Mouse (Mus musculus) left cerebral cortex, postnatal 25 days (tissue): ENCODE results near the gene Ntn1. TPM values are rescaled to one million over a fixed set of nuclear protein-coding genes. Genes with fewer than 3 reads are reported as not detected.

ENCODE experiments used
- DNase-seq, 2 experiments: peaks; one replicate each; pipeline ENCODE4 v3.0.0; 2022; ENCODE audit warnings: low spot score in 2 of 2, mixed read lengths in 1 of 2
- intact Hi-C: fragments of 180-260 bp; cut with DNase I; formaldehyde crosslinking; loops from one replicate; pipeline ENCODE4 v1.15.1; 2025
- total RNA-seq, 2 experiments: library from RNA; stranded (reverse); gene quantifications; 2 replicates each; pipeline ENCODE4 v1.2.3; 2021

Ntn1 gene
- total RNA-seq, 2 experiments from 2014 or later = 6.0 to 7.9 TPM

DNA sequence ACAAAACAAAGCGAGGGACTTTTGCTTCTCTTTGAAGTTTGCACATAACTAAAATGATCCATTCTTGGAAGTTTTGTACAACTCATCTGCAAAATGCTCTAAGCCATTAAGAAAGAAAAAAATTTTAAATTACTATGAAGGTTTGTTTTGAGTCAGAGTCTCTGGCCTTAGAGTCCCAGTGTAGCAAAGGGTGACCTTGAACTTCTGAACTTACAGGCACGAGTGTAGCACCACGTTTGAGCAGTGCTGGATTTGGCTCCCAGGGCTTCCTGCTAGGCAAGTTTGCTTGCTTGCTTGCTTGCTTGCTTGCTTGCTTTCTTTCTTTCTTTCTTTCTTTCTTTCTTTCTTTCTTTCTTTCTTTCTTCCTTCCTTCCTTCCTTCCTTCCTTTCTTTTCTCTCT is 16.4 kb upstream of the Ntn1 start:
- no peak for DNase-seq
- intact Hi-C loops = no loop called here

DNA sequence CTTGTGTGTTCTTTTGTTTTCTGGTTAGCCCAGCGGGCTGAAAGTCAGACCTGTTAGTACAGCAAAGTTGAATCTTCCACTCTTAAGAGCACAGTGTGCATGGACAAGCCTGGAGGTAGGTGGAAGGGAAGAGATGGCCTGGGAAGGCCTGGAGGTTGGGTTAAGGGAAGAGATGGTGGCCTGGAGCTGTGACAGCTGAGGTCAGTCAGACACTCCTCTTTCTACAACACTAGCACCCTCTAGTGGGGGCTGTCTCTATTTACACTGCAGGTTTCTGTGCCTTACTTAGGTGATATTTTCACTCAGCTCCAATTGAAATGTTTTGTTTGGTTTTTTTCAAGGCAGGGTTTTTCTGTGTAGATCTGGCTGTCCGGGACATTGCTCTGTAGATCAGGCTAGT is 7.5 kb upstream of the Ntn1 start:
- intact Hi-C loops = loop anchor here (1.0 to 10.0 kb wide), 3 partner anchors 196 to 583 kb away; no protein-coding TSS in a partner anchor

DNA sequence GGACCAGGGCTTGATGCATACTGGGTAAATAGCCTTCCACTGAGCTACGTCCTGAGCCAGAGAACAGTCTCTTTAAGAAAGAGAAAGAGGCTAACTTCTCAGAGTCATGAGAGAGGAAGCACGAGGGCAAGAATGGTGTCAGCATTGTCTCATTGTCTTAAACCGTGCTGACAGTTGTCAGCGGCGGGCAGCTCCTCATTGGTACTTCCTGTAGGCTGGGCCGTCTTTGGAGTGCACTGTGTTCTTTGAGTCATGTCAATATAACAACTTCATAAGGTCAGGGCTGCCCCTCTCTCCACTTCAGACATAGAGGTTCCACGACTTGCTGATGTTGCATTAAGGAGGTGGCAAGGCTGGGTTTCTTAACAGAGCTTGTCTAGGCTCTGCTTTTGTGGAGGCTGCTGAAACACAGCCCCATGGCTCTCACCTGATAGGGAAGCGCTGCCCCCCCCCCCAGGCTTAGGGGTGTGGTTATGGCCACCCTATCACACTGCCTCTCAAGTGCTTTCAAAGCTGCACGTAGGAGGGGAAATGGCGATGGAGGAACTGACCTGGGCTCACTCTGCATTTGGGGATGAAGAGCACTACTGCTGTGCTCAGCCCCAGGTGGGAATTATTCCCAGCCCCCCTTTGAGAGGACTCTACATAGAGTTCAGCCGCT is 6.8 kb upstream of the Ntn1 start:
- DNase-seq = no peak
- intact Hi-C loops = loop anchor here (5.0 to 10.0 kb wide), 2 partner anchors 195 to 583 kb away; no protein-coding TSS in a partner anchor

More for the DNA sequence above, 7.5 kb upstream of the Ntn1 start:
- peak; percentile 64 to 73 for DNase-seq

DNA sequence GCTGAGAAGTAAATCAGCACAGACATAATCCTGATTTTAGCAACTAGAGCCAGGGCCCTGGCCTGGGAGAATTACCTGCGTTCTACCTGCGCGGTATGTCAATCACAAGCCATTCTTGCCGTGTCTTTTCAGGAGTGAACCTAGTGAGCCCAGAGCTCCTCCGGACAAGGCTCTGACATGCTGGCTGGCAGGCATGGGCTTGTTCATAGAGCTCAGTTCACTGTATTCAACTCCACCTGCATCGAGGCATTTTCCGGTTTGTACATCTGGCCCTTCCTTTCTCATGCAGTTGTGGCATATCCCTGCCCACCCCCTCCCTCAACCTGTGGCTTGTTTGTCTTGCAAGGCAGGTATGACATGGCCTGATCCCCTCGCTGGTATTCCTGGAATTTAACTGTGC is 5.0 kb upstream of the Ntn1 start:
- intact Hi-C loops = loop anchor here (5.0 to 10.0 kb wide), 2 partner anchors 193 to 581 kb away; no protein-coding TSS in a partner anchor
- DNase-seq = no peak

DNA sequence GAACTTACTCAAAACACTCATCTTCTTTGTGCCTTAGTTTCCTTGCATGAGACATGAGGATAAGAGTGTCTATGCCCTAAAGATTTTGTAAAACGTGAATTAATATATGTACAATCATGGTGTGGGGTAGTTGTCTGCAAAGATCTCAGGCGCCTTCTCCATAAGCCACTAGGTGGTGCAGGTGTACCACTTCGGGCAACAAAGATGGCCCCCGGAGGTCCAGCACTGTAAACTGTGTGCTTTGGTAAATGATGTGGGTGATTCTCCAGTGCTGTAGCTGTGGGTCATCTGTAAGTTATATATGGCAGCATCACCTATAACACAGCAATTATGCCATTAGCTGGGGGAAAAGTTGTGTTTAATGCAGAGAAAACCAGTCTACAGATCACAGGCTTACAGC is 3.6 kb upstream of the Ntn1 start:
- intact Hi-C loops = loop anchor here (10.0 kb wide), 1 partner anchor 579 kb away; no protein-coding TSS in a partner anchor
- DNase-seq = no peak

DNA sequence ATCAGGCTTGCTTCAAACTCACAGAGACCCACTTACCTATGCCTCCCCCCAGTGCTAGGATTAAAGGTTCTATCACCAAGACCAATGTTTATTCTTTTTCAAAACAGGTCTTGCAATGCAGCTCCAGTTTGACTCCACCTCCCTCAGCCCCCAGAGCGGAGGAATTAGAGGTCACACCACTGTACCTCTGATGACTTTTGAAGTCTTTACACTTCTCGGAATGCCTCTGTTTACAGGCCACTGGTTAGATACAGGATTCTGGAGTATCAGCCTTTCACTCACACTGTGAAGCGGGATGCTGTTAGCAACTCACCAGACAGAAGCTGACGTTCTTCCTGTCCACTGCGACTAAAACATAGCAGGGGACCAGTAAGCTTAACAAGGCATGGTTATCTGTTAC is 805 bp upstream of the Ntn1 start:
- intact Hi-C loops = loop anchor here (2.0 to 10.0 kb wide), 2 partner anchors 397 to 577 kb away; no protein-coding TSS in a partner anchor
- no peak for DNase-seq

DNA sequence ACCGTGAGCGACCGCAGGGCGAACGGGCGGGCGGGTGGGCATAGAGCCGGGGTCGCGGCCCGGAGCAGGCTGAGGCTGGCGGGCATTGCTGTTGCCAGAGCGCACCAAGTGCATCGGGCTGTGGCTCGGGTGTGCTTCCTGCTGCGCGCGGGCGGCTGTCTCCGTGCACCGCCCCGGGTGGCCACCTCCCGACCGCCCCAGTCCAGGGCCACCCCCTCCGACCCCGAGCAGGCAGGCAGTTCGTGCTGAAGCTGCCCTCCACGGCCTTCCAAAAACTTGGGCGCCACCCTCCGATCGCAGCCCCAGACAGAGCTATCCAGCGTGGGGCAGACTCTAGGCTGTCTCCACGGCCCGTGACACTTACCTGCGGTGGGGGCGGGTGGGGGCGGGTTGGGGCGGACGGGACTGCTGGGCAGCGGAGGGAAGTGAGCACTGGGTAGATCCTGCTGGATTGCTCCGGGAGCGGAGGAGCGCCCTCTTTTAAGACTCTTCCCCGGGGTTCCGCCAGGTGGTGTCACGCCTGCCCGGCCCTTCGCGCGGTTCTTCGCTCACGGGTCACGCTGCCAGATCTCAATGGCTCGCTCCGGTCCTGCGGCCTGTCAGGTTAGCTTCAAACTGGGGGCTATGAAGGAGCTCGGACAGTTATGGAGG is 477 bp downstream of the Ntn1 start:
- intact Hi-C loops = loop anchor here (2.0 to 10.0 kb wide), 2 partner anchors 395 to 575 kb away; no protein-coding TSS in a partner anchor
- no peak for DNase-seq

DNA sequence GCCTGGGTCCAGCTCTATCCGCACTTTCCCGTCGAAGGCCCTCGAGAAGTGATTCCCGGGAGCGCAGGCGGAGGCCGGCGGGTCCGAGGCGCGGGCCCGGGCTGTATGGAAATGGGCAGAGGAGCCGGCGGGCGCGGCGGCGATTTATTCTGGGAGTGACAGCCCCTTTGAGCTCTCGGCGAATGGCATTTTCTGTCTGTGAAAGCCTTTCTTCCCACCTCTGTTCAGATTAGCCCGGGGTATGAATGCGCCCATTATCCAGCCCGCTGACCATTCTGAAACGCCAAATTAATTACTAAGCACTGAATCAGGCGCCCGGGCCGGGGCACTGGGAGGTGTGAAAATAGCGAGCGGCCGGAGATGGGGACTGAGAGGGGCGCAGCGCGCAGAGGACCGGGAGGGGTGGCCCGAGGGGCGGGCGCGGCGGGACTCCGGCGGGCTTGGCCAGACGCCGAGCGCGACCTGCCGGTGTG is 1.0 kb downstream of the Ntn1 start:
- DNase-seq = no peak
- intact Hi-C loops = loop anchor here (2.0 to 10.0 kb wide), 3 partner anchors 182 to 575 kb away; no protein-coding TSS in a partner anchor

DNA sequence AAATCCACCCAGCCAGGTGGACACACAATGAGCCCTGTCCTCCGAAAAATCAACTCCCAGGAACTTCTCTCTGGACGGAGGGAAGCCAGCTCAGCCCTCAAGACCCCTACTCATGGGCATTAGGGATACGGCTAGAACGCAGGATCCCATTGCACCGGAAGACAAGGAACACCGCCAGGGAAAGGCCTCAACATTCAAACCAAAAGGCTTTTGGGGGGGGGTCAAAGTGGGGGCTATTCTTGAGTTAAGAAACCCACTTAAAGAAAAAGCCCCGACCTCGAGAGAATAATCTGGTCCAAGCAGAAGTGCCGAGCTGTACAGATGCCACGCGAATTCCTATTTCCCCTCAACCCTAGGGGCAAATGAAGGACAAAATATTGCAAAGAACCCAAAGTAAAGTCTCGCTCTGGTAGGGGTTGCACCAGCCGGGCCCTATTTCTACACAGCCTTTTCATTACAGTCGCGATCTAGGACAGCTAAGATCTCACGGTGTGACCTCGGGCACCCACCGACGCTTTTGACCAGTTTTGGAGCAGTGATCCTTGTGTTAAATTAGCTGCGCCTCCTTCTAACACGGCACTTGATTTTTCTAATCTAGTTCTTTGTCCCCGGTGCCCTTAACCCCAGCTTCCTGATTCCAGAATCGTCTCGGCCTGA is 1.6 kb downstream of the Ntn1 start:
- intact Hi-C loops = loop anchor here (5.0 kb wide), 1 partner anchor 182 kb away; no protein-coding TSS in a partner anchor
- no peak for DNase-seq

DNA sequence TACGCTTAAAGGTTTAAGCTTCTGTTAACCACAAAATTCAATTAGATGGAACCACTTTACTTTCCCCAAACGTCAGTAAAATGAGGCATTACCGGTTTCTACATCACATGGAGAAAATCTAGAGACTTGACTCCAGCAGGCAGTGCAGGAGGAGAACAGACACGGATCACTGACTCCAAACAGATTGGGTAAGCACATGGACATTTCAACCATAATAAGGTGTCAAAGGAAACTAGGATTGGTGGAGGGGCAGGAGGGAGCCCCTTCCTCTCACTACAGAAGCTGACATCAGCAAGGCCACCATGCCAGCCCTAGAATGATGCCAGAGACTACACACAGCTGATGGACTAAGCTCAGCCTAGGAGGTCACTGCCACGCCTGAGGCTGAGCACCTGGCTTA is 5.1 kb downstream of the Ntn1 start:
- DNase-seq = no peak
- intact Hi-C loops = loop anchor here (5.0 kb wide), 1 partner anchor 178 kb away; no protein-coding TSS in a partner anchor

DNA sequence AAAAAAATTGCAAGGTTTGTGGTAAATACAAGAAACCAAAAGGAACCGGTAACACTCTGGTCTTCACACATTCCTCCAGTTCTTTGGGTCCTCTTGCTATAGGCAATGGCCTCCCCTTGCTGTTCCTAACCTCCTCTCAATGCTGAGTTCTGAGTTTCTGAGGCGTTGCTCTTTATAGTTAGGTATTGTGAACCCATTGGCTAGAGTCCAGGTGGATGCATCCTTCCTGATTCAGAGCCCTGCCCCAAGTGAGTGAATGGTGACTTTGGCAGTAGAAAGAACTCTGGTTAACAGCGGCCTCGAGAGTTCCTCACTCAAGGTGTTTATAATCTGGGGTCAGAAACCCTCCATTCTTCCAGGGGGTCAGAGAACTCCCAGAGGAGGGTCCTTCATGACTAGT is 5.9 kb downstream of the Ntn1 start:
- intact Hi-C loops = loop anchor here (5.0 kb wide), 1 partner anchor 177 kb away; no protein-coding TSS in a partner anchor
- no peak for DNase-seq

DNA sequence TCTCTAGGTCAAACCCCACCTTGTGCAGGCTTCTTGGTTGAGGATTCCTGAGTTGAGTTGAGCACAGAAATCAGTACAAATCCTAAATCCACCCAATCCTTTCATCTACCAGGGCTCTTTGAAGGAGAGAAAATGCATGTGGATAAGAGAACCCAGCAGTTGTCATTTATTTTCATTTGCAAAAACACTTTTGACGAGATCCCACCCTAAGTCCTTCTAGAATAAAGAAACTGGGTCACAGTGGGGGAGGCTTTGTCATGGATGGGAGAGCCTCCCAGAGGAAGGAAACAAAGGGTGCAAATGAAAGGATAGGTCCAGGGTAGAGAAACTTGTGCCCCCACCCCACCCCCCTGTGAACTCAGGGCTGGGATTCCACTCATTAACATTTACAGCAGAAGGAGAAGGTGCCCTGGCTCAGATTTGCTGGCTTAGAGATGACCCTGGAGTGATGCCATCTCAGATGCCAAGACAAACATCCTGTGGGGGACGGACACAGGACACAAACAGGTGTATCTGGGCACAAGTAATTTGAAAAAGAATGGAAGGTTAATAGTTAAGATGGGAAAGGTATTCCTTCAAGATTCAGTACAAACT is 6.6 kb downstream of the Ntn1 start:
- intact Hi-C loops = no loop called here

DNA sequence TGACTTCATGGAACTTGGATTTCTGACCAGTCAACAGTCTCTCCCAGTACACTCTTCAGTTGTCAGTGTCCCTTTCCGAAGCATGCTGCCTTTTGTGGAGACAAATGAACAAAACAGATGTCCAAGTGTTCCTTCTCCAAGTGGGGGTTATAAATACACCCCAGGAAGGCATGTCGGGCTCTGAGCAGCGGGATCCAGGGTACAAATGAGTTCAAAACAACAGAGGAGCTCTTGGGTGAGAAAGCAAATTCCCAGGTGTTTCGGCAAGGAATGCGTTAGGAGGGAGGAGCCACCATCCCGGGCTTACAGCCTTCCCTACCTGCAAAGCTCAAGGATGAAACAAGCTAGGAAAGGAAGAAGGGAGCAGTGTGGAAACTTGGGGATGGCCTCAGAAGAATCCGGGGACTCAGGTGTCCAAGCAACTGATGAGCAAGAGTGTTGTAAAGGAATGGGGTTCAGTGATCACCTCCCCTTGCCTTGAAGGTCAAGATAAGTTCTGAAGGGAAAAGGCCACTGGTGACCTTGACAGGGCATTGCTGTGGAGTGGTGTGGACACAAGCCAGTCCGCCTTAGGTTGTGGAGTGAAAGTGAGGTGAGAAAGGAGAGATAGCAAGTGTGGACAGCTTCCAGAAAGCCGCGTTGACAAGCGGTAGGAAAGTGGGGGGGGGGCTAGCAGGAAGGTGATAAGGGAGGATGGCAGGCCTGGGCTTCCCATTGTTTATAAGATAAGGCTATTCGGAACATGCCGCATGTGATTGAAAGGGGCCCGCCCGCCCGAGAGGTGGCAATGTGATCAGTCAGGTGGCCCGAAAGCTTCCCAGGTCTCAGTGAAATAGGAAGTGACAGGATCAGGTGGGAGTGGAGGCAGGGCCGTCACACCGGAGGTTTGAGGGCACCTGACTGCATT is 10.0 kb downstream of the Ntn1 start:
- intact Hi-C loops = no loop called here
- DNase-seq = no peak

More for the DNA sequence above, 6.6 kb downstream of the Ntn1 start:
- DNase-seq = no peak

DNA sequence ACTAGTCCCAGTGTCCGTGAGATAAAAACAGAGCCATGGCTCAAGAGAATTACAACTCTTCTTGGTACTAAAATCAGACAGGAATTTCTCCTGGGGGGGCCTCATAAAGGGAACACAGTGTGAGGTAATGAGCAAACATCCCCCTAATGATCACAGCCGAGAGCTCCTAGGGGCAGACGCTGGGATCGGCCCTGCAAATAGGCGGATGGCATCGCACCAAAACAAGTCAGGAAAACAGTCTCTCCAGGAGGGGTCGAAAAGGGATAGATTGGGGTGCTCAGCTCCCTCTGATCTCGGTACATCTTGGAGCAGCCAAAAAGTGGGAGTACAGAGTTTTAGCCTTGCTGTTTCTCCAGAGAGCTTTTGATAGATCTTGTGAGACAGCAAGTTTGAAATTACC is 11.0 kb downstream of the Ntn1 start:
- DNase-seq = no peak
- intact Hi-C loops = no loop called here

DNA sequence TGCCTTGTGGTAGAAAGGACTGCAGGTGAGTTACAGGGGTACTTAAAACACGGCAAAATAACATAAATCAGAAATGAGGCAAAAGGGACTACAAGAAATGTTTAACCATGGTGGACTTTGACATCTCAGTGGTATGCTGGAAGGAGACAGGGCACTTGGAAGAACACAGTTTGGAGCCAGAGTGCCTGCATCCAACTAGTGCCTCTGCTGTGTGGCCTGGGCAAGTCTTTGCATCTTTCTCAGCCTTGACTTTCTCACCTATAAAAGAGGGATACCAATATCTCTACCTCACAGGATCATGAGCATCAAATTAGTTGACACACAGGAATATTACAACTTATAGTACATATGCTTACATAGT is 12.0 kb downstream of the Ntn1 start:
- DNase-seq = no peak
- intact Hi-C loops = no loop called here

DNA sequence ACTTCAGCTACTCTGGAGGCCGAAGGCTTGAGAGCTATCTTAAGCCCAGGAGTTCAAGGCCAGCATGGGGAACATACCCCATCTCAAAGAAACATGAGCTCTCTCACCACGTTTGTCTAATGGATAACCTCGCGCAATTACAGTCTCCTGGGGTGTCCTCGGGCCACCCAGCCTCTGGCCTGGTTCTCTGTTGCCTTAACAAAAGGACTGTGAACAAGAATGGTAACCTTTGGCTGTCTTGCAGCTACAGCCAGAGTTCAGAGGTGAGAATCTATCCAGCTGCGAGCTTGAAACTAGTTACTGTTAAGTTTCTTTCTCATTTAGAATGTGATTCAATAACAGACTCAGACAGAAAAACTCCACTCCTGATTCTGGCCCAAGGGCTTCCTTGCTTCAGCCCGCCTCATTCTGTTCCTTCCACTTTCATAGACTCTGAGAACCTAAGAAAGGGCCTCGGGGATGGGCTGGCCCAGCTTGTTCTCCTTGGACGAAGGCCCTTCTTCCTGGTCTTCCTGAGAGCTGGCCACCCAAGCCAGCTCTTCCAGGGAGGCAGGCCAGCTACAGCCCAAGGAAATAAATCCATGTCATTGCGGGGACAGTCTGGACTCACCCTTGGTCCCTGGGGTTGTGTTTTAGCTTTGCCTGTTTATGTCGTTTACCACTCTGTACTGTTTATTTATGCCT is 12.5 kb downstream of the Ntn1 start:
- no peak for DNase-seq
- intact Hi-C loops = no loop called here

DNA sequence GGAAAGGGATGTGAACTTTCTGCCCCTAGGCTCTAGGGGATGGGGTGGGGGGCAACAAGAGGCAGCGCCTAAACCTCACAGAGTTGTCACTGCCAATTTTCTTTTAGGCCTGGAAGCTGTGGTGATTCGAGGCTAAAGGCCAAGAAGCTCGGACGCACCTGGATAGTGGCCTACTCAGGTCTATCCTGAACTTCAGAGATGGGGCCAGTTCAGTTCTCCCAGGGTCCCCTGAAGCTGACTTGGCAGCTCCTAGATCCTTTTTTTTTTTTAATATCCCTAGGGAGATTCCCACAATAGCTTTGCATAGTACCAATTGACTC is 13.2 kb downstream of the Ntn1 start:
- intact Hi-C loops = no loop called here
- no peak for DNase-seq

DNA sequence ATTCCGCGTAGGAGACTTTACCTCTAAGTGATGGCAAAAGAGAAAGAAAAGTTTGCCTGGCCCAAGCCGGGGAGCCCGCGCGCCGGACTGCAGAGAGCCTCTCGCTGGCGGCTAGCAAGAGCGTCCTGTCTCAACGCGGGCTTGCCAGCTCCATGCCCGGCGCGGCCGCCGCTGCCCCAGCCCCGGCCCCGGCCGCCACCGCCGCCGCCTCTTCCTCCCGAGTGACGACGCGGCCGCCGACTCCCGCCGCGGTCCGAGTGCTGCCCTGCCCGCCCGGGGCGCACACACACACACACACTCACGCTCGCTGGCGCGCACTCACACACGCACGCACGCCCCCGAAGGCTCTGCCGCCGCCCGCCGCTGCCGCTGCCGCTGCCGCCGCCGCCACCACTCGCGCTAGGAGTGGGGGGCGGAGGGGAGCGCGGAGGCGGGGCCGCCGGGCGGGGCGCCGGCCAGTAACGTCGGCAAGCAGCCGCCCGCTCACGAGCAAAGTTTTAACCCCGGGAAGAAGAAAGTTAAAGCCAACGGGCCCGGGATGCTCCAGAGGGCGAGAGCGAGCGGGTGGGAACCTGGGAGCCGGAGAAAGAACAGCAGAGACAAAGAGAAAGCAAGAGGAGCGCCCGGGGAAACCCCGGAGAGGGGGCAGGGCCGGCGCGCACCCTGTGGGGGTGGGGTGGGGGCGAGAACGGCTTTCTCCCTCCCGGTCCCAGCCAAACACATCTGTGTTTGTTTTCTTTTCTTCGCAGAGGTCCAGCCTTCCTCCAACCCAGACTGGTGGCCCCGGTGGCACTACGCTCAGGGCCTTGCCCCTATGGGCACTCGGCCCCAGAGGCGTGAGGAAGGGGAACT is 13.8 kb downstream of the Ntn1 start:
- intact Hi-C loops = no loop called here
- peak in 1 of 2 experiments; percentile 40 for DNase-seq
